Comparison of ENCODE assay signal across 8 mouse cellular contexts in the genomic region with DNA sequence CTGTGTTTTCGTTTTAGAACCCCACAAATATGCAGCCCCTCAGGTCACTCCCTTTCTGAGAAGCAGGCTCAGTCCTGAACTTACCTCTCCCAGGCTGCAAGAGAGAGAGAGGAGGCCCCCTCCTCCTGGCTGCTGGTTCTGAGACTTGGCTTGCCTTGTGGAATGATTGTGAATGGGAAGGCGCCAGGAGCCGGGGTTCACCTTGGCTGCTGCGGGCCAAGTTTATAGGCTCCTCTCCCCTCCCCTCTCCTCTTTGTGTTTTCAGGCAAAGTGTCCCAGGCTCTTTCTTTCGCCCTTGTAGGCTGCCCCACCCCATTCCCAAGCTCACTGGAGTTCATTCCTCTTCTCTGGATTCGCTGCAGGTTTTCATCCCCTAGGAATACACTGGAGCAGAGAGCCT. TPM values are rescaled to one million over a fixed set of nuclear protein-coding genes. Genes with fewer than 3 reads are reported as not detected.
DNase-seq lines count a peak whose midpoint lies in the region; ATAC-seq and TF ChIP-seq lines count a peak whose summit lies in the region.

No protein-coding gene starts in this region.

- H3K4me2 ChIP-seq in CH12.LX (ENCODE audit: insufficient read depth, low read depth, poor library complexity, severe bottlenecking): peak overlapping the region; percentile 85
- peak overlapping the region; percentile 91 for H3K4me2 ChIP-seq in limb, embryonic 14.5 days (replicated peaks; ENCODE audit: low read depth, low read length, severe bottlenecking)
- peak overlapping the region; percentile 96 for H3K4me2 ChIP-seq in stomach, embryonic 16.5 days (ENCODE audit: low read depth, low read length)

- H3K79me2 ChIP-seq in CH12.LX (replicated peaks; ENCODE audit: control insufficient read depth, extremely low read depth, insufficient read depth, poor library complexity, severe bottlenecking): no peaks in the 10 kb centered on the region
- no peaks in the 10 kb centered on the region; the same call in none of the 2 replicates for H3K79me2 ChIP-seq in heart, adult 2 months (replicated peaks; ENCODE audit: control insufficient read depth, insufficient read depth, low read length)

- no peak overlapping the region for H3K27ac ChIP-seq in CH12.LX (ENCODE audit: insufficient read depth, low read depth)
- peak overlapping the region; percentile 87 for H3K27ac ChIP-seq in heart, adult 2 months
- peak overlapping the region; percentile 81 for H3K27ac ChIP-seq in limb, embryonic 14.5 days (replicated peaks; ENCODE audit: low read depth, low read length)
- peak overlapping the region; percentile 77; the same call in 1 of the 2 replicates for H3K27ac ChIP-seq in stomach, embryonic 16.5 days (ENCODE audit: low read length)

- DNase-seq in adrenal gland, postnatal 14 days: peak; percentile 24
- DNase-seq in adrenal gland, adult 18-20 months (ENCODE audit: low spot score in 2 of 2): no peak
- no peak for DNase-seq in CH12.LX (ENCODE audit: extremely low read depth)
- peak; percentile 56 to 64 for DNase-seq in heart, adult 2 months
- DNase-seq in limb, embryonic 14.5 days (ENCODE audit: low spot score): peak; percentile 67
- no peak for DNase-seq in spleen, adult 18-20 months
- no peak for DNase-seq in frontal cortex, postnatal 36 days (ENCODE audit: low spot score in 2 of 2)

- TF ChIP-seq EP300 in CH12.LX (IDR thresholded peaks at IDR 0.05; ENCODE audit: low read length): no peak
- TF ChIP-seq EP300 in heart, adult 2 months (IDR thresholded peaks at IDR 0.05; ENCODE audit: insufficient read depth, low read depth, low read length): no peak

- H3K9ac ChIP-seq in CH12.LX (ENCODE audit: insufficient read depth, low read depth): peak overlapping the region; percentile 55; the same call in 1 of the 2 replicates
- H3K9ac ChIP-seq in heart, adult 2 months (ENCODE audit: low read depth, low read length): peak overlapping the region; percentile 74
- H3K9ac ChIP-seq in limb, embryonic 14.5 days (ENCODE audit: low read depth, low read length, severe bottlenecking): peak overlapping the region; percentile 71
- peak overlapping the region; percentile 78 for H3K9ac ChIP-seq in stomach, embryonic 16.5 days (ENCODE audit: low read length)

- no peak for TF ChIP-seq CTCF in CH12.LX (conservative IDR thresholded peaks at IDR 0.05 in 1 of 2, IDR thresholded peaks at IDR 0.05 in 1 of 2; ENCODE audit: low read depth in 2 of 2, low read length in 2 of 2)
- no peak for TF ChIP-seq CTCF in heart, adult 2 months (IDR thresholded peaks at IDR 0.05)

- peaks cover 72% of the 10 kb centered on the region for H3K27me3 ChIP-seq in CH12.LX (replicated peaks)
- no peaks in the 10 kb centered on the region for H3K27me3 ChIP-seq in heart, adult 2 months (ENCODE audit: control insufficient read depth, insufficient read depth, low read length)
- no peaks in the 10 kb centered on the region for H3K27me3 ChIP-seq in limb, embryonic 14.5 days (ENCODE audit: control insufficient read depth, insufficient read depth, low read length)
- no peaks in the 10 kb centered on the region for H3K27me3 ChIP-seq in stomach, embryonic 16.5 days (ENCODE audit: control insufficient read depth, insufficient read depth, low read length)

- H3K36me3 ChIP-seq in CH12.LX (replicated peaks in 1 of 2; ENCODE audit: control insufficient read depth in 1 of 2, insufficient read depth in 1 of 2, low read length in 1 of 2): no peaks in the 10 kb centered on the region
- H3K36me3 ChIP-seq in heart, adult 2 months (ENCODE audit: control insufficient read depth, insufficient read depth, low read length): peaks cover 2% of the 10 kb centered on the region; the same call in 1 of the 2 replicates
- H3K36me3 ChIP-seq in limb, embryonic 14.5 days (ENCODE audit: control insufficient read depth, insufficient read depth, low read length): 0 out of 2 replicates have a peak, but pooled peaks cover 7% of the 10 kb centered on the region
- no peaks in the 10 kb centered on the region for H3K36me3 ChIP-seq in stomach, embryonic 16.5 days (ENCODE audit: control insufficient read depth, insufficient read depth, low read length)

- TF ChIP-seq RAD21 in CH12.LX (IDR thresholded peaks at IDR 0.05; ENCODE audit: low read depth, low read length): no peak

- H3K4me1 ChIP-seq in CH12.LX (ENCODE audit: control insufficient read depth in 1 of 2, insufficient read depth in 2 of 2): peaks cover 3 to 8% of the 10 kb centered on the region in 2 experiments; a peak in 3 of 4 replicates
- H3K4me1 ChIP-seq in heart, adult 2 months (ENCODE audit: control insufficient read depth, insufficient read depth, low read length): peaks cover 5% of the 10 kb centered on the region
- peaks cover 17% of the 10 kb centered on the region for H3K4me1 ChIP-seq in limb, embryonic 14.5 days (ENCODE audit: control insufficient read depth, insufficient read depth, low read length)
- peaks cover 16% of the 10 kb centered on the region; the same call in 1 of the 2 replicates for H3K4me1 ChIP-seq in stomach, embryonic 16.5 days (ENCODE audit: control insufficient read depth, insufficient read depth, low read length)

- dilution Hi-C loops in CH12.LX (cut with MboI; ENCODE audit: extremely low pct_ligation_motif_present, extremely low pct_unique_long_range_greater_than_20kb, low sequenced_read_pairs): no loop called here

- H3K9me3 ChIP-seq in CH12.LX (replicated peaks; ENCODE audit: low read length): no peaks in the 10 kb centered on the region
- H3K9me3 ChIP-seq in limb, embryonic 14.5 days (ENCODE audit: control insufficient read depth, low read length): no peaks in the 10 kb centered on the region
- H3K9me3 ChIP-seq in stomach, embryonic 16.5 days (replicated peaks; ENCODE audit: control insufficient read depth, low read length): no peaks in the 10 kb centered on the region

- in situ Hi-C loops in CH12.LX (cut with MboI; ENCODE audit: low pct_ligation_motif_present, low pct_unique_long_range_greater_than_20kb, low sequenced_read_pairs): loop anchor here (5.0 kb wide), 1 partner anchor 35 kb away; no protein-coding TSS in a partner anchor

- no peak for ATAC-seq in limb, embryonic 14.5 days (ENCODE audit: low FRiP score, low read depth)
- no peak for ATAC-seq in stomach, embryonic 16.5 days (ENCODE audit: insufficient read depth, low FRiP score)

- WGBS in heart, adult 2 months: 3% methylated on average over 6 of the region's 6 CpGs
- WGBS in limb, embryonic 14.5 days: 3% methylated on average over 6 of the region's 6 CpGs
- 7% methylated on average over 6 of the region's 6 CpGs for WGBS in stomach, embryonic 16.5 days

- H3K4me3 ChIP-seq in CH12.LX (replicated peaks in 1 of 3; ENCODE audit: low read depth in 2 of 3, low read length in 2 of 3, poor library complexity in 1 of 3): no peak overlapping the region
- peak overlapping the region; percentile 68 for H3K4me3 ChIP-seq in heart, adult 2 months
- H3K4me3 ChIP-seq in limb, embryonic 14.5 days (replicated peaks; ENCODE audit: low read length): peak overlapping the region; percentile 74
- H3K4me3 ChIP-seq in stomach, embryonic 16.5 days (replicated peaks; ENCODE audit: low read length): peak overlapping the region; percentile 70

- intact Hi-C loops in heart, adult 2 months (cut with DNase I): no loop called here

- no peak for TF ChIP-seq POLR2A in CH12.LX (IDR thresholded peaks at IDR 0.05; ENCODE audit: low read depth, low read length)
- TF ChIP-seq POLR2A in heart, adult 2 months (IDR thresholded peaks at IDR 0.05; ENCODE audit: insufficient read depth, low read depth, low read length): no peak
- no peak for TF ChIP-seq POLR2A in limb, embryonic 14.5 days (IDR thresholded peaks at IDR 0.05; ENCODE audit: borderline replicate concordance, extremely low read depth, insufficient read depth, insufficient read length)

TF ChIP-seq in CH12.LX, 34 proteins besides CTCF, POLR2A, EP300 and RAD21:
- TF ChIP-seq MAX (IDR thresholded peaks at IDR 0.05; ENCODE audit: low read length): no peak
- no peak for TF ChIP-seq JUN (IDR thresholded peaks at IDR 0.05; ENCODE audit: insufficient read depth, low read depth, low read length)
- no peak for TF ChIP-seq ZKSCAN1 (IDR thresholded peaks at IDR 0.05; ENCODE audit: borderline replicate concordance, low read depth, low read length)
- TF ChIP-seq JUND (conservative IDR thresholded peaks at IDR 0.05; ENCODE audit: low read depth, low read length): no peak

RNA-seq across cellular contexts. Expression of gene Asap3, which starts 0.8 kb away (rescaled TPM):
- 3.4 and 3.8 TPM in 2 replicates for total RNA-seq in adrenal gland, postnatal 14 days (2021)
- 1 to 10 TPM; 1.6 to 2.8 TPM for total RNA-seq in adrenal gland, adult 18-20 months (2021)
- 0.08 TPM in 2 replicates for total RNA-seq in CH12.LX (2012; rRNA removed)
- total RNA-seq in CH12.LX (2014; rRNA removed): not detected in 2 replicates
- 0.07 TPM in 1 of 2 replicates, not detected in the other for polyA plus RNA-seq in CH12.LX (2012; ENCODE audit: insufficient read length, low read depth)
- total RNA-seq in heart, adult 2 months (2021): 10 to 100 TPM in 1 of 2 experiments, 1 to 10 TPM in 1; 7.8 to 10.2 TPM
- 8.6 and 9.4 TPM in 2 replicates for polyA plus RNA-seq in heart, adult 2 months (2012; rRNA removed)
- 22.9 and 26.6 TPM in 2 replicates for polyA plus RNA-seq in limb, embryonic 14.5 days (2012; rRNA removed)
- 12.0 and 14.6 TPM in 2 replicates for polyA plus RNA-seq in limb, embryonic 14.5 days (2014; fragmentation: Nextera tagmentation; extraction: Ambion mirVana)
- 7.0 and 7.1 TPM in 2 replicates for polyA plus RNA-seq in stomach, embryonic 16.5 days (2015; fragmentation: Nextera tagmentation; extraction: Ambion mirVana)

RNA-seq across cellular contexts. Expression of gene E2f2, which starts 34.7 kb away (rescaled TPM):
- 12.0 and 13.6 TPM in 2 replicates for total RNA-seq in adrenal gland, postnatal 14 days (2021)
- 1 to 10 TPM; 1.9 to 3.2 TPM for total RNA-seq in adrenal gland, adult 18-20 months (2021)
- total RNA-seq in CH12.LX (2012; rRNA removed) (7.2 and 7.6 TPM in 2 replicates), CH12.LX (2014; rRNA removed) (4.4 and 4.9 TPM in 2 replicates)
- 3.9 and 6.1 TPM in 2 replicates for polyA plus RNA-seq in CH12.LX (2012; ENCODE audit: insufficient read length, low read depth)
- total RNA-seq in heart, adult 2 months (2021): 1 to 10 TPM in 1 of 2 experiments, under 1 TPM in 1; 0.65 to 5.3 TPM
- 0.41 and 1.3 TPM in 2 replicates for polyA plus RNA-seq in heart, adult 2 months (2012; rRNA removed)
- 8.9 and 9.4 TPM in 2 replicates for polyA plus RNA-seq in limb, embryonic 14.5 days (2012; rRNA removed)
- 5.9 and 6.8 TPM in 2 replicates for polyA plus RNA-seq in limb, embryonic 14.5 days (2014; fragmentation: Nextera tagmentation; extraction: Ambion mirVana)
- 7.7 and 9.3 TPM in 2 replicates for polyA plus RNA-seq in stomach, embryonic 16.5 days (2015; fragmentation: Nextera tagmentation; extraction: Ambion mirVana)

RNA-seq across cellular contexts. Expression of gene Tcea3, which starts 40.6 kb away (rescaled TPM):
- total RNA-seq in adrenal gland, postnatal 14 days (2021): 3.3 and 6.3 TPM in 2 replicates
- 1 to 10 TPM; 1.5 to 4.7 TPM for total RNA-seq in adrenal gland, adult 18-20 months (2021)
- not detected in 2 replicates for total RNA-seq in CH12.LX (2012; rRNA removed)
- total RNA-seq in CH12.LX (2014; rRNA removed): not detected in 2 replicates
- polyA plus RNA-seq in CH12.LX (2012; ENCODE audit: insufficient read length, low read depth): not detected in 2 replicates
- total RNA-seq in heart, adult 2 months (2021): 100 to 1,000 TPM; 112 to 138 TPM
- 46.9 and 48.7 TPM in 2 replicates for polyA plus RNA-seq in heart, adult 2 months (2012; rRNA removed)
- polyA plus RNA-seq in limb, embryonic 14.5 days (2012; rRNA removed): 4.7 and 8.0 TPM in 2 replicates
- 17.4 and 20.6 TPM in 2 replicates for polyA plus RNA-seq in limb, embryonic 14.5 days (2014; fragmentation: Nextera tagmentation; extraction: Ambion mirVana)
- polyA plus RNA-seq in stomach, embryonic 16.5 days (2015; fragmentation: Nextera tagmentation; extraction: Ambion mirVana): 23.9 and 29.1 TPM in 2 replicates

Comparison
In these comparisons a context has a peak if more than half of its experiments do, and no peak if none do; other contexts are left out.
1. DNase-seq: peak in adrenal gland, postnatal 14 days (single experiment), heart, adult 2 months (2 of 2) and limb, embryonic 14.5 days (single experiment); none in adrenal gland, adult 18-20 months (0 of 2), CH12.LX (single experiment), spleen, adult 18-20 months (0 of 2) and frontal cortex, postnatal 36 days (0 of 2).
2. H3K4me3 ChIP-seq: peak in heart, adult 2 months (single experiment), limb, embryonic 14.5 days (single experiment) and stomach, embryonic 16.5 days (single experiment); none in CH12.LX (0 of 3).
3. RNA of gene Tcea3, which starts 40.6 kb away (total RNA-seq): 112 to 138 TPM in heart, adult 2 months; 3.3 to 6.3 TPM in adrenal gland, postnatal 14 days, 1.5 to 4.7 TPM in adrenal gland, adult 18-20 months and not detected in CH12.LX; every median in the first group is over 10 times any median in the second.
4. Peak in every context shown above with its lines, with median percentiles within 50 percentile points of each other: H3K4me2 ChIP-seq and H3K9ac ChIP-seq.